Mouse (Mus musculus): ENCODE results near the gene Anapc15. TPM values are rescaled to one million over a fixed set of nuclear protein-coding genes. Genes with fewer than 3 reads are reported as not detected.

Gene Anapc15
- total RNA-seq, 2 experiments from 2014 or later, result 34.3 to 35.5 TPM

- DNase-seq (ENCODE audit: low spot score in 2 of 2), result no peak
These were observed 19.3 kb upstream of the Anapc15 start for GRCm38 (mm10) chr7:101844186-101844585.

DNA sequence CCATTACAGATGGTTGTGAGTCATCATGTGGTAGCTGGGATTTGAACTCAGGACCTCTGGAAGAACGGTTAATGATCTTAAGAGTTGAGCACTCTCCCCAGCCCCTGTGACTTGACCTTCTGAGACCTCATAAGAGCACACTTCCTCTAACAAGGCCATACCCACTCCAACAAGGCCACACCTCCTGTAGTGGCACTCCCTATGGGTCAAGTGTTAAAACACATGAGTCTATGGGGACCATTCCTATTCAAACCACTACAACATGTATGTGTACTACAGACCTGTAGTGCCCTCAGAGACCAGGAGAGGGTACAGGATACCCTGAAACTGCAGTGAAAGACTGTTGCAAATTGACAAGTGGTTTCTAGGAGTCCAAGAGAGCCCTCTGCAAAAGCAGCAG lies 15.6 kb upstream of the Anapc15 start:
- DNase-seq (ENCODE audit: low spot score in 2 of 2), result no peak

DNA sequence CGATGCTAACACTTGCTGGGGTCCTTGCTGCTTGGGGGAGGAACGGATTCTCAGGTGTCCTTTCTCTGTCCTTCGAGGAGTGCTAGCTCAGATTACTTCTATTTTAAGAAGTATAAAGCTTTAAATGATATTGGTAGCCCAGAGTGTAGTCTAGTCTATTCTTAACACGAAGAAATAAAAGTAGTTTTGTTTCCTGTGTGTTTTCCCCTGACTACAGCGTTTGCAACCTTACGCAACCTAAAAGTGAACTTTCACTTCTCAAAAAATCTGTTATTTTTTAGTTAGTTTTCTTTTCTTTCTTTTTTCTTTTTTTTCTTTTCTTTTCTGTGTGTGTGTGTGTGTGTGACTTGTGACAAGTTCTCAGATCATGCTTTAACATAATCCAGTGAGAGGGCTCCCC lies 11.8 kb upstream of the Anapc15 start:
- DNase-seq (ENCODE audit: low spot score in 2 of 2), result no peak

DNA sequence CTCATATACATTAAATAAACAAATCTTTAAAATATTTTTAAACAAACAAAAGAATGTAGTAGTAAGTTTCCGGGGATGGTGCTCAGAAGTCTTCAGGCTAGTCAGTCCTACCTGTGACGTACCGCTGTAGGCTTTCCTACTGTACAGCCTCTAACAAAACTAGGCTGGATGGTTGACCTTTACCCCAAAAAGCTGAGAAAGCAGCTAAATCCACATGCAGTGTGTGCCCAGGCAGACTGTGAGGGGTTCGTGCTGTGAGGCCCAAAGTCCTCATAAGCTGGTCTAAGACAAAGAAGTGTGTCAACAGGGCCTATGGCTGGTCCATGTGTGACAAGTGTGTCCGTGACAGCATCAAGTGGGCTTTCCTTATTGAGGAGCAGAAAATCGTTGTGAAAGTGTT lies 10.7 kb upstream of the Anapc15 start:
- DNase-seq (ENCODE audit: low spot score in 2 of 2), result no peak

- DNase-seq (ENCODE audit: low spot score in 2 of 2), result no peak
These were observed 9.7 kb upstream of the Anapc15 start for GRCm38 (mm10) chr7:101853816-101854215.

GRCm38 (mm10) chr7:101857094-101857493 lies 6.4 kb upstream of the Anapc15 start, which contains the start of gene Folr2:
TSS of gene Folr2 (minus strand) at chr7:101857194.
- no peak for DNase-seq (ENCODE audit: low spot score in 2 of 2)

DNA sequence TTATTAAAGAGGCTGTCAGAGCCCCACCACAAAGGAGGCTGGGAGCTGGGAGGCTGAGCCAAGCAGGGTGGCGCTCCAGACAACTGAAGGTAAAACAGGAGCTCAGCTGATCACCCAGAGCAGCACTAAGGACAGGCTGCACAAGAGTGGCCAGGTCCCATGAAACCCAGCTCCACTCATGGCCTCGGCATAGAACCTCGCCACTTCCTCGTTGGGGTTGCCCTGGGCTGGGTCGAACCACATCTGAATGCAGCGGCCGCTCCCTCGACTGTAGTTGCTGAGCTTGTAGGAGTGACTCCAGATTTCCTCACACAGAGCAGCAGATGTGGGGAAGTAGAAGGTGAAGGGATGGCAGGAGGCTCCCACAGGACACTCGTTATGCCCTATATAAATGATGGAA lies 5.2 kb upstream of the Anapc15 start:
- no peak for DNase-seq (ENCODE audit: low spot score in 2 of 2)

- DNase-seq (ENCODE audit: low spot score in 2 of 2), result no peak
These were observed 2.5 kb upstream of the Anapc15 start for GRCm38 (mm10) chr7:101860978-101861377.

DNA sequence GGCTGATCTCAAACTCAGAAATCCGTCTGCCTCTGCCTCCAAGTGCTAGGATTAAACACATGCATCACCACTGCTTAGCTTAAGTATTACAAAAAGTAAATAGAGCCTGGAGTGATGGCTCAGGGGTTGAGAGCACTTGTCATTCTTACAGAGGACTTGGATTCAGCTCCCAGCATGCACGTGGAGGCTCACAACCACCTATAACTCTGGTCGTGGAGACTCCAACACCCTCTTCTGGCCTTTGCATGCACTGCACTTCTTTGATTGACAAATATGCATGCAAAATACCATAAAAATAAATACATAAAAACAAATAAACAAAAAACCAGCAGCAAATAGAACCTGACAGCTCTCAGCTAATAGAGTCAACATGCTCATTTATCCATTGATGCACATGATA lies 1.2 kb upstream of the Anapc15 start:
- DNase-seq (ENCODE audit: low spot score in 2 of 2), result no peak

- DNase-seq (ENCODE audit: low spot score in 2 of 2), result no peak
These were observed 3.2 kb downstream of the Anapc15 start for GRCm38 (mm10) chr7:101866491-101867265.

DNA sequence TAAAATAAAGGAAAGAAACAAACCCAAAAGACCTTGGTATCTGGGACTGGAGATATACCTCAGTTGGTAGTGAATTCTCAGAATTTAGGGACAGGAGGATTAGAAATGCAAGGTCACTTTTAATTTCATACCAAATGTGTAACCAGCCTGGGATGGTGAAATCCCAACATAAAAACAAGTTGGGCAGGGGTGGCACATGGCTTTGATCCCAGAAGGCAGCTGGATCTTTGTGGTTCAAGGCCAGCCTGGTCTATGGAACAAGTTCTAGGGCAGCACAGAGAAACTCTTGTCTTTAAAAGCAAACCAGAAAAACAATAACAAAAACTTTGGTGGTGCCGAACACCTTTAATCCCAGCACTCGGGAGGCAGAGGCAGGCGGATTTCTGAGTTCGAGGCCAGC lies 4.0 kb downstream of the Anapc15 start:
- no peak for DNase-seq (ENCODE audit: low spot score in 2 of 2)

DNA sequence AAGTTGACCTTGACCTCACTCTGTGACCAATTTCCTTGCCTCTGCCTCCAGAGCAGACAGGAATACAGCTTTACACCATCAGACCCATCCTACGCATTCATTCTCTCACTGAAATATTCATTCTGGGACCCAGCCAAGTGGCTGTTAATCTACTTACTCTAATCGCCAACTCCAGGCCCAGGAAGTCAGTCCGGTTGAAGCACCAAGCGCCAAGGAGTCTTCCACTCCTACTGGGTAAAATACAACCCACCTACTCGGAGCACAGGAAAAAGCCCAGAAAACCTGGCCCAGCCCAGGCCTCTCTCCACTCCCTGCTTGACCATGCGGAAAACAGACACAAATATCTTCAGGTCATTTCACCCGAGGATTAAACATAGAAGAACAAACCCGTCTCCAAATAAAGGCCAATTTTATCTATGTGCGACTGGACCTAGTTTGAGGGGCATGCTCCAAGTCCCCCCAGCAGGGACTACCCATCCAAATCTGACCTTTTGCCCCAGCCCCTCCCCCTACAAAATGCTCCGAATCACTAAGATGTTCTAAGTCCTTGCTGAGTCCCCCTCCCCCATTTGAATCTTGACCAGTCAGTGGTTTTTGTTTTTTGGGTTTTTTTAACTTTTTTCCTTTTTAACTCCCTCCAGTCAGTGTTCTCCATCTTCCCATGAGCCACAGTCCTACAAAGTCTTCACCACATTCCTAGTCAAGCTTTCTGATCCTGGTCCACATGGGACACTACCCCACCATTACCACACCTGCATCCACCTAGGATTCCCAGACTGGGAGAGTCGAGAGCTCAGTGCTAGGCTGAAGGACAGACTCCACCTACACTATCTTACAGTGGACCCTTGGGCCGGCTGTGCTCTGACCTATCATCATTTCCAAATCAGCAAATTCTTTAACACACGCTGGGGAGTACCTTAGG lies 5.0 kb downstream of the Anapc15 start:
- DNase-seq (ENCODE audit: low spot score in 2 of 2), result no peak

- no peak for DNase-seq (ENCODE audit: low spot score in 2 of 2)
These were observed 5.6 kb downstream of the Anapc15 start for GRCm38 (mm10) chr7:101869163-101869500.

GRCm38 (mm10) chr7:101870629-101871028 lies 7.1 kb downstream of the Anapc15 start, which contains the start of gene Folr1:
TSS of gene Folr1 (minus strand) at chr7:101870788.
- no peak for DNase-seq (ENCODE audit: low spot score in 2 of 2)

GRCm38 (mm10) chr7:101871296-101871695 lies 7.8 kb downstream of the Anapc15 start:
- no peak for DNase-seq (ENCODE audit: low spot score in 2 of 2)

DNA sequence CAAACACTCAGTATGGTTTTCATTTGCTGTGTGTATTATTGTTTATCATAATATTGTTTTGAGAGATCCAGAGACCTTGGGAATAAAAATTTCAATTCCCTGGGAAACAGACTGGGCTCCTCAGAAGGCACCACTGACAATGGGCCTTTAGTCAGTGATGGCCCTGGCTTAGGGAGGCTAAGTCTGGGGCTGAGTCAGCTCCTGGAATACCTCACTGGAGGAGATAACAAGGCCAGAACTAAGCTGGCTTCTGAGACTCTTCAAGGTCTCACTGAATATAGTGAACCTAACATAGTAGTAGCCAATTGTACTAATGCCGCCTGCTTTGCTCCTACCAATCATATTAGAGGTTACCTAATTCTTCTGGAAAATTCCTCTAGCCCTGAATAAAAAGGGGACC lies 12.5 kb downstream of the Anapc15 start:
- no peak for DNase-seq (ENCODE audit: low spot score in 2 of 2)

DNA sequence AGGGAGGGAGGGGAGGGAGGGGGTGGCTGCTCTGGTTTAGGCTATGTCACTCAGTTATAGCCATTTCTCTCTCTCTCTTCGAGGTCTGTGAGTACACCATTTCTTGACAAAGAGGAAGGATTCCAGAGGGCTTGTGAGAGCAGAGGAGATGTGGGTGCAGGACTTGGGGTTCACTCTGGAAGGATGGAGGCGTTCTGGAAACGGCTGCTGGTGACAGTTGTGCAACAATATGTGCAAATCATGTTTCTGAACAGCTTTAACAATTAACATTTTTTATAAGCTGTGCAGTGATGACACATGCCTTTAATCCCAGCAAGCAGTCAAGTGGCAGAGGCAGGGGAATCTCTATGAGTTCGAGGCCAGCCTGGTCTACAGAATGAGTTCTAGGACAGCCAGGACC lies 17.3 kb downstream of the Anapc15 start:
- DNase-seq (ENCODE audit: low spot score in 2 of 2), result no peak

- no peak for DNase-seq (ENCODE audit: low spot score in 2 of 2)
These were observed 19.1 kb downstream of the Anapc15 start for GRCm38 (mm10) chr7:101882413-101883154.

- no peak for DNase-seq (ENCODE audit: low spot score in 2 of 2)
These were observed 20.6 kb downstream of the Anapc15 start for GRCm38 (mm10) chr7:101884160-101884559.

- no peak for DNase-seq (ENCODE audit: low spot score in 2 of 2)
These were observed 22.8 kb downstream of the Anapc15 start for GRCm38 (mm10) chr7:101886274-101886673.

DNA sequence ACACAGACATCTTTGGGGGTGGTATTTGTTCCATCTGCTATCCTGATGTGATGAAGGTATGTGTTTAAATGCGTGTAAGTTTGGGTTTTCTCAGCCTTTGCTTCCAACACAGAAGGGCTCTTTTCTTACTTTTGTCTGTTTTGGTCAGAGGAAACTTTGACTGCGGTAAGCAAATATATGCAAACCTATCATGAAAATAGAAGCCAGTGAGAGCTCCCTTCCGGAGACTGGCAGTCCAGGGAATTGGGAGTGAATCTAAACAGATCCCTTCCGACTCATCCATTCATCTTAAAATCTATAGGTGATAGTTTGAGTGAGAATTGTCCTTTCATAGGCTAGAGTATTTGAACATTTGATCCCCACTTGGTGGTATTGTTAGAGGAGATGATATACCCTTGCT lies 24.9 kb downstream of the Anapc15 start:
- no peak for DNase-seq (ENCODE audit: low spot score in 2 of 2)

DNA sequence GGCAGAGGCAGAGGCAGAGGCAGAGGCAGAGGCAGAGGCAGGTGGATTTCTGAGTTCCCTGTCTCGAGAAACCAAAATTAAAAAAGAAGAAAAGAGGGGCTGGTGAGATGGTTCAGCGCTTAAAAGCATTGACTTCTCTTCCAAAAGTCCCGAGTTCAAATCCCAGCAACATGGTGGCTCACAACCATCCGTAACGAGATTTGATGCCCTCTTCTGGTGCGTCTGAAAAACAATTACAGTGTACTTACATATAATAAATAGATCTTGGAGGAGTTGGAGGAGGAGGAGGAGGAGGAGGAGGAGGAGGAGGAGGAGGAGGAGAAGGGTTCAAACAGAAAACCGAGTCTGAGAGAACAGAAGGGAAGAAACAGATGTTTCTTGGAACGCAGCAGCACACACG lies 32.2 kb downstream of the Anapc15 start:
- DNase-seq (ENCODE audit: low spot score in 2 of 2), result no peak

Data from adrenal gland, postnatal 4 days (tissue).